Mouse (Mus musculus): Measurements from ENCODE around the gene Zfp446. TPM values are rescaled to one million over a fixed set of nuclear protein-coding genes. Genes with fewer than 3 reads are reported as not detected.
A peak's percentile ranks its signal among the peaks of the same experiment; 100 is the strongest.

The Zfp446 gene
- polyA plus RNA-seq, 1 experiment from 2014 or later, result 5.2 TPM

- H3K9ac ChIP-seq (ENCODE audit: low read length), result no peak overlapping the region
- 77% methylated on average over 5 of the region's 5 CpGs for WGBS
- ATAC-seq (ENCODE audit: insufficient number of reproducible peaks, insufficient read depth, low FRiP score, low read depth), result no peak
Observed at GRCm38 (mm10) chr7:13003380-13003779, 25.7 kb downstream of the Zfp446 start.

GRCm38 (mm10) chr7:13006011-13006410 is 28.4 kb downstream of the Zfp446 start:
- H3K9ac ChIP-seq (ENCODE audit: low read length), result no peak overlapping the region
- ATAC-seq (ENCODE audit: insufficient number of reproducible peaks, insufficient read depth, low FRiP score, low read depth), result no peak
- WGBS, result 90% methylated on average over 17 of the region's 17 CpGs

More at GRCm38 (mm10) chr7:13003380-13003779, 25.7 kb downstream of the Zfp446 start:
- no peaks in the 10 kb centered on the region for H3K9me3 ChIP-seq (ENCODE audit: control insufficient read depth, low read length)
- H3K4me3 ChIP-seq (ENCODE audit: control insufficient read depth in 1 of 2, insufficient read depth in 1 of 2, low read depth in 1 of 2, low read length in 2 of 2), result no peak overlapping the region
- no peaks in the 10 kb centered on the region for H3K4me1 ChIP-seq (ENCODE audit: control insufficient read depth in 2 of 2, insufficient read depth in 2 of 2, low read length in 2 of 2)
- H3K27ac ChIP-seq (replicated peaks in 1 of 2; ENCODE audit: control insufficient read depth in 1 of 2, insufficient read depth in 1 of 2, low read depth in 2 of 2, low read length in 2 of 2), result no peak overlapping the region
- H3K4me2 ChIP-seq (ENCODE audit: low read length), result no peak overlapping the region
- H3K27me3 ChIP-seq (ENCODE audit: control insufficient read depth, insufficient read depth, low read length), result peaks cover 6% of the 10 kb centered on the region; the same call in 1 of the 2 replicates
- peaks cover 37% of the 10 kb centered on the region for H3K36me3 ChIP-seq (ENCODE audit: control insufficient read depth, insufficient read depth, low read length)

GRCm38 (mm10) chr7:13006531-13006930 is 28.9 kb downstream of the Zfp446 start:
- Histone ChIP-seq H3K4me1 (ENCODE audit: control insufficient read depth in 2 of 2, insufficient read depth in 2 of 2, low read length in 2 of 2) (peaks cover 6 to 13% of the 10 kb centered on the region in 2 experiments), H3K4me3 (ENCODE audit: control insufficient read depth in 1 of 2, insufficient read depth in 1 of 2, low read depth in 1 of 2, low read length in 2 of 2) (no peak overlapping the region), H3K27me3 (ENCODE audit: control insufficient read depth, insufficient read depth, low read length) (peaks cover 6% of the 10 kb centered on the region; the same call in 1 of the 2 replicates), H3K27ac (replicated peaks in 1 of 2; ENCODE audit: control insufficient read depth in 1 of 2, insufficient read depth in 1 of 2, low read depth in 2 of 2, low read length in 2 of 2) (no peak overlapping the region), H3K9me3 (ENCODE audit: control insufficient read depth, low read length) (no peaks in the 10 kb centered on the region), H3K9ac (ENCODE audit: low read length) (no peak overlapping the region), H3K4me2 (ENCODE audit: low read length) (no peak overlapping the region), H3K36me3 (ENCODE audit: control insufficient read depth, insufficient read depth, low read length) (peaks cover 37% of the 10 kb centered on the region)
- no peak for ATAC-seq (ENCODE audit: insufficient number of reproducible peaks, insufficient read depth, low FRiP score, low read depth)
- WGBS, result 85% methylated on average over 10 of the region's 10 CpGs

More at GRCm38 (mm10) chr7:13006011-13006410, 28.4 kb downstream of the Zfp446 start:
- Histone ChIP-seq H3K4me3 (ENCODE audit: control insufficient read depth in 1 of 2, insufficient read depth in 1 of 2, low read depth in 1 of 2, low read length in 2 of 2) (no peak overlapping the region), H3K27me3 (ENCODE audit: control insufficient read depth, insufficient read depth, low read length) (peaks cover 6% of the 10 kb centered on the region; the same call in 1 of the 2 replicates), H3K27ac (replicated peaks in 1 of 2; ENCODE audit: control insufficient read depth in 1 of 2, insufficient read depth in 1 of 2, low read depth in 2 of 2, low read length in 2 of 2) (no peak overlapping the region), H3K36me3 (ENCODE audit: control insufficient read depth, insufficient read depth, low read length) (peaks cover 37% of the 10 kb centered on the region), H3K4me2 (ENCODE audit: low read length) (no peak overlapping the region), H3K9me3 (ENCODE audit: control insufficient read depth, low read length) (no peaks in the 10 kb centered on the region), H3K4me1 (ENCODE audit: control insufficient read depth in 2 of 2, insufficient read depth in 2 of 2, low read length in 2 of 2) (peaks cover 6 to 13% of the 10 kb centered on the region in 2 experiments)

DNA sequence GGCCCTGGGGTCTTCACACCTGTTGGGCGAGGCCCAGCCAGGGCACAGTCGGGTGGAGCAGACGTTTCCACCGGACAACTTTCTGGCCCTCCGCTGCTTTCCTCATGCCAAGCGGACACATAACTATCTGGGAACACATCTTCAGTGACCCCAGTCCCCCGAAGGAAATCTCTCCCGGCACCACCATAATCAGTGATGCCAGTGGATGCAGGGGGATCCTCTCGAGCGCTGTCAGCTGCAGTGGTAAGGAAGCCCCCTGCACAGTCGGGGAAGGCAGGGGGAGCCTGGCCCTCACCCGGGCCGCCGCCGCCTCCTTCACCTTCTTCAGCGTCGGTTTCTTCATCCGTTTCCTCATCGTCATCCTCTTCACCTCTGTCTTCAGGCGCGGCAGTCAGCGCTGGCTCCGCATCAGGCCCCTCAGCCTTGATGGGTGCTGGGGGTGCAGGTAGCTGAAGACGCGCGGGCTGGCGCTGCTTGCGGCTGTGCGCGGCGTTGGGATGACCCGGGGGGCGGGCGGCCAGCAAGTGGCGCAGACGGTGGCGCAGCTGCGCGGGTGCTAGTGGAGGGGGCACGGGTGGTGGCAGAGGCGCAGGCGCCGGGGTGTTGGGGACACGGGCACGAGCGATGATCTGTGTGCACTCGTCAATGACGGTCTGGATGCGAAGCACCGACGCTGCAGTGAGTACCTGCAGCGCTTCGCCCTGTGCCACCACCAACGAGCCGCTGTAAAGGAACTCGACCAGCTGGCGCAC is 29.9 kb downstream of the Zfp446 start:
- WGBS, result 43% methylated on average over 57 of the region's 57 CpGs
- H3K36me3 ChIP-seq (ENCODE audit: control insufficient read depth, insufficient read depth, low read length), result peaks cover 37% of the 10 kb centered on the region
- no peak overlapping the region for H3K9ac ChIP-seq (ENCODE audit: low read length)
- H3K27me3 ChIP-seq (ENCODE audit: control insufficient read depth, insufficient read depth, low read length), result peaks cover 6% of the 10 kb centered on the region; the same call in 1 of the 2 replicates
- H3K4me2 ChIP-seq (ENCODE audit: low read length), result no peak overlapping the region
- no peak overlapping the region for H3K27ac ChIP-seq (replicated peaks in 1 of 2; ENCODE audit: control insufficient read depth in 1 of 2, insufficient read depth in 1 of 2, low read depth in 2 of 2, low read length in 2 of 2)
- ATAC-seq (ENCODE audit: insufficient number of reproducible peaks, insufficient read depth, low FRiP score, low read depth), result no peak
- peaks cover 6 to 13% of the 10 kb centered on the region in 2 experiments for H3K4me1 ChIP-seq (ENCODE audit: control insufficient read depth in 2 of 2, insufficient read depth in 2 of 2, low read length in 2 of 2)
- no peak overlapping the region for H3K4me3 ChIP-seq (ENCODE audit: control insufficient read depth in 1 of 2, insufficient read depth in 1 of 2, low read depth in 1 of 2, low read length in 2 of 2)
- H3K9me3 ChIP-seq (ENCODE audit: control insufficient read depth, low read length), result no peaks in the 10 kb centered on the region

DNA sequence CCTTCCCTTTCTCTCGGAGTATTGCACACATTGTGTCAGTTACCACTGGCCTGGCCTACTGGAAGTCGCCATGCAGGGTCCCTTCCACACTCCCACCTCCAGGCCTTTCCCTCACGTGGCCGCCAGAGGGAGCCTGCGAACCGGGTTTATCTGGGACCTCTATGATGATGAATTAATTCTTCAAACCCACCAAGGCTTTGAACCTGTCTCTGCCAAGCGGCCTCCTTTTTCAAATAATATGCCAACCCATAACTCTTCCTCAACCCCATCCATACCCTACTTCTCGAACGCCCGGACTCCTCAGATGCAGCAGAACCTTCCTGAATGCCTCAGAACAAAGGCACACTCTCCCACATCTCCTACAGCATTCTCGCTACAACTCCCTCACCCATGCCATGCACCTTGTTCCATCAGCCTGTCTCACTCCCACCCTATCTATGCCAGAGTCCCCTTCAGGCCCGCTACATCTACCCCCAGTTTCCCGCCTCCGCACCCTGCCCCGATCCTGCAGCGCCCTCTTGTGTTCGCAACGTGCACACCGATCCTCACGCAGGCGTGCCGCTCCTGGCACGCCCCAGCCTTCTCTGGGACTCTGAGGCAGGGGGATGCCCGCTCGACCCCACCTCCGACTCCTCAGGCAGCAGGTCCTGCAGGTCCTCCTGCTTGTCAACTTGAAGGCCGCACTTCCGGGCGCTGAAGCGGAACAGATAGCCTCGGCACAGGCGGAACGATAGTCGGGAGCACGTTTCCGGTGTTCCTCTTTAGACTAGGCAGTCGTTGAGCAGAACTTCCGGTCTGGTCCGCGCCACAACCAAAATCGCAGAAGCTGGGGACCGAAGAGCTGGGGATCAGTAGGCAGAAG is 31.7 kb downstream of the Zfp446 start:
- H3K27ac ChIP-seq (replicated peaks in 1 of 2; ENCODE audit: control insufficient read depth in 1 of 2, insufficient read depth in 1 of 2, low read depth in 2 of 2, low read length in 2 of 2), result peak overlapping the region; percentile 94 to 95
- peaks cover 6 to 13% of the 10 kb centered on the region in 2 experiments for H3K4me1 ChIP-seq (ENCODE audit: control insufficient read depth in 2 of 2, insufficient read depth in 2 of 2, low read length in 2 of 2)
- H3K4me2 ChIP-seq (ENCODE audit: low read length), result peak overlapping the region; percentile 94
- peaks cover 36% of the 10 kb centered on the region for H3K36me3 ChIP-seq (ENCODE audit: control insufficient read depth, insufficient read depth, low read length)
- H3K4me3 ChIP-seq (ENCODE audit: control insufficient read depth in 1 of 2, insufficient read depth in 1 of 2, low read depth in 1 of 2, low read length in 2 of 2), result peak overlapping the region; percentile 76 to 84
- WGBS, result under 1% methylated on average over 42 of the region's 42 CpGs
- H3K27me3 ChIP-seq (ENCODE audit: control insufficient read depth, insufficient read depth, low read length), result peaks cover 6% of the 10 kb centered on the region; the same call in 1 of the 2 replicates
- peak overlapping the region; percentile 91 for H3K9ac ChIP-seq (ENCODE audit: low read length)
- H3K9me3 ChIP-seq (ENCODE audit: control insufficient read depth, low read length), result no peaks in the 10 kb centered on the region
- peak; percentile 62 for ATAC-seq (ENCODE audit: insufficient number of reproducible peaks, insufficient read depth, low FRiP score, low read depth)

- Histone ChIP-seq H3K4me2 (ENCODE audit: low read length) (peak within 1 kb of the TSS; percentile 94), H3K27ac (replicated peaks in 1 of 2; ENCODE audit: control insufficient read depth in 1 of 2, insufficient read depth in 1 of 2, low read depth in 2 of 2, low read length in 2 of 2) (peak within 1 kb of the TSS; percentile 94 to 95), H3K4me3 (ENCODE audit: control insufficient read depth in 1 of 2, insufficient read depth in 1 of 2, low read depth in 1 of 2, low read length in 2 of 2) (peak within 1 kb of the TSS; percentile 76 to 84), H3K9ac (ENCODE audit: low read length) (peak within 1 kb of the TSS; percentile 91), H3K36me3 (ENCODE audit: control insufficient read depth, insufficient read depth, low read length) (peaks cover 28% of the 10 kb centered on the region), H3K9me3 (ENCODE audit: control insufficient read depth, low read length) (no peaks in the 10 kb centered on the region), H3K27me3 (ENCODE audit: control insufficient read depth, insufficient read depth, low read length) (peaks cover 6% of the 10 kb centered on the region; the same call in 1 of the 2 replicates), H3K4me1 (ENCODE audit: control insufficient read depth in 2 of 2, insufficient read depth in 2 of 2, low read length in 2 of 2) (peaks cover 6 to 13% of the 10 kb centered on the region in 2 experiments)
- peak; percentile 80; the same call in 1 of the 2 replicates for ATAC-seq (ENCODE audit: insufficient number of reproducible peaks, insufficient read depth, low FRiP score, low read depth)
- 17% methylated on average over 26 of the region's 26 CpGs for WGBS
Observed at GRCm38 (mm10) chr7:13010005-13010908, 32.6 kb downstream of the Zfp446 start, which contains the start of gene Zbtb45. TSS of gene Zbtb45 (minus strand) at chr7:13010034.

Data from heart, embryonic 14.5 days (tissue).